Mouse (Mus musculus) liver, postnatal 0 days (tissue): ENCODE measurements around the gene Tmem158. TPM values are rescaled to one million over a fixed set of nuclear protein-coding genes. Genes with fewer than 3 reads are reported as not detected.

Source experiments
- ATAC-seq: fragments of 200-750 bp; cut with Nextera tagmentation; 2 replicates; pipeline ENCODE4 v1.8.0; 2017; ENCODE audit warnings: mild to moderate bottlenecking, moderate library complexity
- DNase-seq: peaks from one replicate; pipeline ENCODE4 v3.0.0-alpha.2; 2016
- H3K27ac ChIP-seq: fragments of 300-500 bp; sonication (generic); 2 replicates; pipeline ENCODE4 v1.5.1; 2014; ENCODE audit warnings: antibody characterized with exemption, moderate library complexity, mild to moderate bottlenecking, low read depth
- H3K27me3 ChIP-seq: fragments of 300-500 bp; sonication (generic); 2 replicates; pipeline ENCODE4 v1.6.1; 2014; ENCODE audit warnings: low read length, control low read depth, mixed read lengths; ENCODE audit not compliant: insufficient read depth
- H3K36me3 ChIP-seq: fragments of 300-500 bp; sonication (generic); replicated peaks from 2 replicates; pipeline ENCODE4 v1.6.1; 2014; ENCODE audit warnings: mild to moderate bottlenecking, control low read depth, low read length, moderate library complexity, mixed read lengths; ENCODE audit not compliant: insufficient read depth
- H3K4me1 ChIP-seq: fragments of 300-500 bp; sonication (generic); 2 replicates; pipeline ENCODE4 v1.6.1; 2014; ENCODE audit warnings: antibody characterized with exemption, mild to moderate bottlenecking, control low read depth; ENCODE audit not compliant: insufficient read depth
- H3K4me2 ChIP-seq: fragments of 300-500 bp; sonication (generic); 2 replicates; pipeline ENCODE4 v1.6.1; 2014; ENCODE audit warnings: low read depth, mild to moderate bottlenecking, low read length, moderate library complexity, mixed read lengths
- H3K4me3 ChIP-seq: fragments of 300-500 bp; sonication (generic); 2 replicates; pipeline ENCODE4 v1.5.1; 2014; ENCODE audit warnings: low read depth, low read length
- H3K9ac ChIP-seq: fragments of 300-500 bp; sonication (generic); replicated peaks from 2 replicates; pipeline ENCODE4 v1.6.1; 2014; ENCODE audit warnings: mild to moderate bottlenecking, moderate library complexity
- H3K9me3 ChIP-seq: fragments of 300-500 bp; sonication (generic); 2 replicates; pipeline ENCODE4 v1.6.1; 2016; ENCODE audit warnings: mild to moderate bottlenecking, control low read depth, low read length, mixed read lengths
- CTCF ChIP-seq: sonication (generic); IDR thresholded peaks from 2 replicates; pipeline ENCODE4 v1.5.1; 2016; ENCODE audit warnings: antibody characterized with exemption, low read depth
- EP300 ChIP-seq: IDR thresholded peaks from 2 replicates; pipeline ENCODE4 v1.6.1; 2016; ENCODE audit warnings: antibody characterized with exemption, low read depth, mild to moderate bottlenecking
- WGBS: fragments of 180-500 bp; shearing (Covaris S2); extraction: QIAGEN DNeasy Blood & Tissue Kit; methylation state at CpG from one replicate; pipeline ENCODE4 v1.1.7; 2014; ENCODE audit not compliant: insufficient replicate concordance; 5-methylcytosine and 5-hydroxymethylcytosine counted together
- polyA plus RNA-seq: library from polyadenylated mRNA; unstranded; fragments of >200 nt; fragmentation: Nextera tagmentation; extraction: Ambion mirVana; gene quantifications from 2 replicates; pipeline ENCODE4 v1.2.1, GENCODE M21; 2015

Tmem158 gene
- polyA plus RNA-seq, 1 experiment from 2014 or later: 2.8 TPM

DNA sequence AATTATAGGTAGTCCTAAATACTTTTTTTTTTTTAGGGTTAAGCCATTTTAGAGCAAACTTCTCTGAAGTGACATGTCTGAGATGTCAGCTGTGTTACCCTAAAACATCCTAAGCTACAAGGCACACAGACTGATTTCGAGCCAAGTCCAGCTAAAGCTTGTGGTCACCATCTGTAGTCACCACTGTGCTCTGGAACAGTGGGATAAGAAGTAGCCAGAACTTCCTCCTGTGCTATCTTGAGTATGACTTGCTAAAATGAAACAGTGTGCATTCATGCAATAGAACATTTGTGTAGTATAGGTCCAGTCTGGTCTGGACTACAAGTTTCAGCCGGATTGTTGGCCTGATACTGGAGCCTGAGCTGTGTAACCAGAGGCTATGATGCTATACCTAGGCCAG is 14.8 kb upstream of the Tmem158 start:
- no peaks in the 10 kb centered on the region for H3K36me3 ChIP-seq
- H3K27me3 ChIP-seq: no peaks in the 10 kb centered on the region
- WGBS: 50% methylated on average over 2 of the region's 2 CpGs
- H3K27ac ChIP-seq: no peak overlapping the region
- 0 out of 2 replicates have a peak, but pooled peaks have one; percentile 33 for ATAC-seq
- peak; percentile 48; the same call in 1 of the 2 replicates for TF ChIP-seq EP300
- TF ChIP-seq CTCF: no peak
- H3K4me2 ChIP-seq: no peak overlapping the region
- no peak overlapping the region for H3K9ac ChIP-seq
- H3K9me3 ChIP-seq: no peaks in the 10 kb centered on the region
- no peak overlapping the region for H3K4me3 ChIP-seq
- H3K4me1 ChIP-seq: no peaks in the 10 kb centered on the region
- no peak for DNase-seq

DNA sequence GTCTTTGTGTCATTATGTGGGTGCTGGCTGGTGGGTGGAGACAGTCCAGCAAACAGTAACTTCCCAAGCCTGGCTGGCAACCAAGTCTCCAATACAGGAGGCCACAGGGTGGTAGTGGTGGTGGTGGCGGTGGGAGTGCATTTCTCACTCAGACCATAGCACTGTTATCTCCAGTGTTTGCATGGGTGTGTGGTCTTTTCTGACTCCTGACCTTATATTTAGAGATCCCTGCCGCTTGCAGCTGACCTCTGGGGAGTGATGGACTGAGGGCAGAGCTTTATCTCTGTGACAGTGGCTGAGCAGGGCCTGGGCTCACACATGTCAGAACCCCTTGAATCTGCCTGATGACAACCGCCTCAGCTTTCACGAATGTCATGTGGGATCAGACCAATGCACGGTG is 14.1 kb upstream of the Tmem158 start:
- WGBS: 48% methylated on average over 5 of the region's 5 CpGs
- H3K4me2 ChIP-seq: no peak overlapping the region
- DNase-seq (no peak), ATAC-seq (no peak)
- no peaks in the 10 kb centered on the region for H3K4me1 ChIP-seq
- H3K27ac ChIP-seq: no peak overlapping the region
- no peaks in the 10 kb centered on the region for H3K9me3 ChIP-seq
- TF ChIP-seq CTCF: no peak
- TF ChIP-seq EP300: no peak
- no peak overlapping the region for H3K4me3 ChIP-seq
- H3K27me3 ChIP-seq: no peaks in the 10 kb centered on the region
- H3K36me3 ChIP-seq: no peaks in the 10 kb centered on the region
- no peak overlapping the region for H3K9ac ChIP-seq

DNA sequence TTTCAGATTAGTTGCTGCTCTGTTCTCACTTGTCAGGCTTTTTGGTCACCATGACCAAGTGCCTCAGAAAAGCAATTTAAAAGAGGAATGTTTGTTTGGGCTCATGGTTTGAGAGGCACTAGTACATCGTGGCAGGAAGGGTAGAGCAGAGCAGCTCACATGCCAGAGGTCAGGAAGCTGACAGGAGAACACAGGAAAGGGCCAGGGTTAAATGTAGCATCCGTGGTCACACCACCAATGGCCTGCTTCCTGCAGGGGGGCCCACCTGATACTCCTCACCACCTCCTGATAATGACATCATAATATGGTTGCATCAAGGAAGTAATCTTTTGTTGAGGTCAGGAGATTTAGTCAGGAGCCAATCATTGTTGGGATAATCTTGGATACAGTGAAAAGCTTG is 13.3 kb upstream of the Tmem158 start:
- DNase-seq (no peak), ATAC-seq (no peak)
- 17% methylated on average over 2 of the region's 2 CpGs for WGBS
- H3K4me3 ChIP-seq: no peak overlapping the region
- H3K9ac ChIP-seq: no peak overlapping the region
- no peaks in the 10 kb centered on the region for H3K4me1 ChIP-seq
- no peak overlapping the region for H3K27ac ChIP-seq
- H3K9me3 ChIP-seq: no peaks in the 10 kb centered on the region
- no peak overlapping the region for H3K4me2 ChIP-seq
- no peak for TF ChIP-seq CTCF
- TF ChIP-seq EP300: no peak
- H3K36me3 ChIP-seq: no peaks in the 10 kb centered on the region
- no peaks in the 10 kb centered on the region for H3K27me3 ChIP-seq

DNA sequence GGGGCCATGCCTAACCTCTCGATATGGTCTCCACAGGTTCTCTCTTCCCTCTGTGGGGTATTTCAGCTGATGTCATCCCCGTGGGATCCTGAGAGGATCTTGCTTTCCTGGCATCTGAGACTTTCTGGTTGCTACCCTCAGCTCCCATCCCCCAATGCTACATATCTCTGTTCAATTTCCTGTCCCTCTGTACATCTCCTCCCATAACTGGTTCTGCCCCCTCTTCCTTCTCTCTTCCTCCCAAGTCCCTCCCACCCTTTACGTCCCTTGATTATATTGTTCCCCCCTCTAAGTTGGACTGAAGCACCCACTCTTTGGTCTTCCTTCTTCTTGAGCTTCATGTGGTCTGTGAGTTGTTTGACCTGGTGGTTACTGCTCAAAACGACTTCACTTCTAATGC is 11.0 kb upstream of the Tmem158 start:
- no peak overlapping the region for H3K4me2 ChIP-seq
- no peaks in the 10 kb centered on the region for H3K36me3 ChIP-seq
- DNase-seq: no peak
- H3K27me3 ChIP-seq: no peaks in the 10 kb centered on the region
- ATAC-seq: no peak
- no peak overlapping the region for H3K9ac ChIP-seq
- TF ChIP-seq EP300 (no peak), CTCF (no peak)
- H3K4me1 ChIP-seq: no peaks in the 10 kb centered on the region
- H3K27ac ChIP-seq: no peak overlapping the region
- no peaks in the 10 kb centered on the region for H3K9me3 ChIP-seq
- no peak overlapping the region for H3K4me3 ChIP-seq
- 42% methylated on average over 4 of the region's 4 CpGs for WGBS

DNA sequence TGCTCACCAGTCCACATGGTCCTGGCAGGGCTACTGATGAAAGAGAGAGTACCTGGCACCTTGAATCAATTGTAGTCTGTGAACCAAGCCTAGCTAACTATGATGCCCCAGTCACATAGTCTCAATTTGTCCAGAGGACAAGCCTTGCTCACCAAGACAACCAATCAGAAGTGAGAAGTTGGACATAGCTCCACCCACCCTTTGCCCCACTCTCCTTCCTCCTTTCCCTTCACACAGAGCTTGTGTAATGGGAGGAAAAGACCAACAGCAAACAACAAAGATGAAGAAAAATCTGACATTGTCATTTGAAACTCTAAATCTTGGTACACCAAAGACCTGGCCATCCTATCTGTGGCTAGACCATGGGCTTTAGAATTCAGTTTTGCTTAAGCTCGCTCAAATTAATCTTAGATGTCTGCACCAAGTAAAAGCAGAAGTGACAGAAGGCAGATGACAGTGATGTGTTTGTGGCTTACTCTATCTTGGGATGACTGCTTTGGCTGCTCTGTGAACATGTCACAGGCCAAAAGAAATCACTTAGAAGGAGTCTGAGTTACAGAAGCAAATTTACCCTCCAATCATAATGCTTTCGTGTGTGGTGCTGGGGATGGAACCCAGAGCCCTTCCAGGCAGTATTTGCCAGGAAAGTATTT is 9.5 kb upstream of the Tmem158 start:
- 53% methylated on average over 2 of the region's 2 CpGs for WGBS
- ATAC-seq: no peak

DNA sequence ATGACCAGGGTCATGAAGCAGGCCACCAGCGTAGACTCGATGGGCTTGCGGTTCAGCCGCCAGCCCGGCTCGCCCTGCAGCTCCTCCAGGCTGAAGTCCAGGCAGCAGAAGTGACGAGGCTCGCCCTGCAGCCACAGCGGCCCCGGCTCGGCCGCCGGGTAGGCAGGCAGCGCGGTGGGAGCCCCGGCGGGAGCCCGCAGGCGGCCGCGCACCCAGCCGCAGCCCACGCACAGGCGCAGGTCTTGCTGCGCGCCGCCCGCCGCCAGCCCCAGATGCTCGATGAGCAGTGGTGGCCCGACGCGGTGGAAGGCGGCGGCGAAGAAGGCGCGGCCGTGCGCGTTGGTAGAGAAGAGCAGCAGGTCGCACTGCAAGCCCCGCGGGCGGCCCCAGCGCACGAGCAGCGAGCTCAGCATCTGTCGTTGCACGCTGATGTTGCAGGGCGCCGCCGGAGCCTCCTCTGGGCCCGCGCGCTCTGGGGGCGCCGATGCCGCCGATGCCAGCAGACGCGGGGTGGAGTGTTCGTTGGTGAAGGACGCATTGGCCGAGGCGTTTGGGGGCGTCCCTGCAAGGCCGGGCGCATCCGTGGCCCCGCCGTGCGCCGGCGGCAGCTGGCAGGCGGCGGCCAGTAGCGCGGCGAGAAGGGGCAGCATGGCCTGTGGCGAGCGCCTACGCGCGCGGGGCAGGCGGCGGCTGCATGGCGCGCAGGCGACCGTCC is 511 bp downstream of the Tmem158 start:
- Histone ChIP-seq H3K4me2 (peak overlapping the region; percentile 98), H3K27me3 (peaks cover 43% of the 10 kb centered on the region), H3K9ac (peak overlapping the region; percentile 59), H3K36me3 (no peaks in the 10 kb centered on the region), H3K4me1 (peaks cover 16% of the 10 kb centered on the region), H3K9me3 (no peaks in the 10 kb centered on the region), H3K27ac (no peak overlapping the region), H3K4me3 (peak overlapping the region; percentile 65)
- ATAC-seq: peak; percentile 84
- under 1% methylated on average over 73 of the region's 92 CpGs for whole genome bisulfite sequencing
- DNase-seq: no peak
- TF ChIP-seq EP300 (no peak), CTCF (no peak)

More for the DNA sequence above, 9.5 kb upstream of the Tmem158 start:
- Histone ChIP-seq H3K4me1 (no peaks in the 10 kb centered on the region), H3K4me2 (no peak overlapping the region), H3K4me3 (no peak overlapping the region), H3K36me3 (no peaks in the 10 kb centered on the region), H3K27ac (no peak overlapping the region), H3K9ac (no peak overlapping the region), H3K9me3 (no peaks in the 10 kb centered on the region), H3K27me3 (0 out of 2 replicates have a peak, but pooled peaks cover 1% of the 10 kb centered on the region)
- no peak for DNase-seq
- TF ChIP-seq CTCF: no peak
- no peak for TF ChIP-seq EP300
